Mouse (Mus musculus): ENCODE data around the gene Akap2. TPM values are rescaled to one million over a fixed set of nuclear protein-coding genes. Genes with fewer than 3 reads are reported as not detected.

Gene Akap2
- total and polyA plus RNA-seq, 3 experiments: 1.7 to 7.2 TPM; not detected in 1

DNA sequence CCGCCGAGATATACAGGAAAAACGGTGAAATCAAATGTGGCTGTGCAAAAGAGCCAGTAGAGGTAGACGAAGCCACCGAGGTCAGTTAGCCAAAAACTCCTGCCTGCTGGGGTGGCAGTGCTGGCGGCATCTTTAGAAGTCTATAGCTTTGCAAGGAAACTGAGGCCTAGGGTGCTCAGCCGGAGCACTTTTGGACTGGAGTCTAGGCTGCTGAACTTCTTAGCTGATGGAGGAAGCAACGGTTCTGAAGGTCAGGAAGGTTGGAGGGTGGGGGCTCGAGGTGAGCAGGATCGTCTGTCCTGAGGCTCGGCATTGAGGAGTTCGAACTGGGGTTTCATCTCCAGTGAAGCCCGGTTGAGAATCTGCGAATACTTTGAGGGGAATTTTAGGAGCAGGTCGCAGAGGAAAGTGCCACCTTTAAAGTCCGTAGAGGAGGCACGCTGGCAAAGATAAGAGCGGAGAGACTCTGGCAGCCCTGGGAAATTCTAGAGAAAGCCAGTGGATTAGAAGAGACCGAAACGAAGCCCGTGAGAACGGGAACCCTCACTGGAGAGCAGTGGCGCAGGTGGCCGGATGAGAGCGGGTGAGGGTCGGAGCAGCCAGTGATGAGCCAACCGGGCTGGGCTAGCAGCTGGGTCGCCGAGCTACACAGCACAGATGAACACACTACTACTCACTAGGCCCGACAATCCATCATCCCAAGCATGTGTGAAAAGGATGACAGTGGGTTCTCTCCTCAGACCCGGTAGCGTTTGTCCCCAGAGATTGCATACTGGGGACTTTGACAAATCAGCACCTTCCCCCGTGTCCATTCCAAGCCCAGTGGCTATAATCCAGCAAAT, 65.3 kb downstream of the Akap2 start:
- no peaks in the 10 kb centered on the region for H3K36me3 ChIP-seq (ENCODE audit: control insufficient read depth in 1 of 2, insufficient read depth in 2 of 2, low read length in 2 of 2)
- TF ChIP-seq MXI1 (IDR thresholded peaks at IDR 0.05; ENCODE audit: low read depth, low read length): no peak
- no peak for TF ChIP-seq MAX (IDR thresholded peaks at IDR 0.05; ENCODE audit: low read length)
- no peak for TF ChIP-seq USF1 (IDR thresholded peaks at IDR 0.05; ENCODE audit: low read depth, low read length)
- no peak for TF ChIP-seq CHD1 (IDR thresholded peaks at IDR 0.05; ENCODE audit: low read depth, low read length)
- TF ChIP-seq MAFK (IDR thresholded peaks at IDR 0.05; ENCODE audit: borderline replicate concordance, low read depth, low read length): no peak
- TF ChIP-seq ELF1 (IDR thresholded peaks at IDR 0.05; ENCODE audit: low read depth, low read length): no peak
- DNase-seq (ENCODE audit: low read depth, low spot score): peak; percentile 43
- H3K9ac ChIP-seq (ENCODE audit: control insufficient read depth, low read depth, low read length, poor library complexity, severe bottlenecking): peak overlapping the region; percentile 66
- H3K4me1 ChIP-seq (ENCODE audit: control insufficient read depth in 1 of 2, insufficient read depth in 2 of 2, low read length in 2 of 2): peaks cover 2 to 9% of the 10 kb centered on the region in 2 experiments; a peak in 3 of 4 replicates
- peak overlapping the region; percentile 75 to 92 for H3K4me3 ChIP-seq (ENCODE audit: control insufficient read depth in 1 of 2, insufficient read depth in 1 of 2, low read depth in 2 of 2, low read length in 2 of 2)
- no peak overlapping the region for H3K27ac ChIP-seq (ENCODE audit: control insufficient read depth, low read depth, low read length)
- H3K9me3 ChIP-seq (replicated peaks; ENCODE audit: insufficient read depth, low read length): no peaks in the 10 kb centered on the region
- H3K27me3 ChIP-seq (ENCODE audit: control insufficient read depth in 1 of 2, insufficient read depth in 2 of 2, low read length in 2 of 2): 0 out of 4 replicates have a peak, but pooled peaks cover 0 to 2% of the 10 kb centered on the region in 2 experiments
- H3K79me2 ChIP-seq (ENCODE audit: control insufficient read depth, insufficient read depth, low read length, poor library complexity): no peaks in the 10 kb centered on the region; the same call in 1 of the 2 replicates

GRCm38 (mm10) chr4:57783391-57783770, 65.9 kb downstream of the Akap2 start:
- H3K27ac ChIP-seq (ENCODE audit: control insufficient read depth, low read depth, low read length): no peak overlapping the region
- H3K9me3 ChIP-seq (replicated peaks; ENCODE audit: insufficient read depth, low read length): no peaks in the 10 kb centered on the region
- no peaks in the 10 kb centered on the region for H3K36me3 ChIP-seq (ENCODE audit: control insufficient read depth in 1 of 2, insufficient read depth in 2 of 2, low read length in 2 of 2)
- DNase-seq (ENCODE audit: low read depth, low spot score): no peak
- no peaks in the 10 kb centered on the region; the same call in 1 of the 2 replicates for H3K79me2 ChIP-seq (ENCODE audit: control insufficient read depth, insufficient read depth, low read length, poor library complexity)
- TF ChIP-seq NELFE (IDR thresholded peaks at IDR 0.05; ENCODE audit: low read depth, low read length) (no peak), MAFK (IDR thresholded peaks at IDR 0.05; ENCODE audit: borderline replicate concordance, low read depth, low read length) (no peak), USF2 (IDR thresholded peaks at IDR 0.05; ENCODE audit: borderline replicate concordance in 1 of 2, insufficient read depth in 1 of 2, low read depth in 1 of 2, low read length in 2 of 2) (no peak), POLR2AphosphoS5 (IDR thresholded peaks at IDR 0.05; ENCODE audit: borderline replicate concordance, low read depth, low read length) (no peak), CHD2 (IDR thresholded peaks at IDR 0.05; ENCODE audit: low read length) (no peak), ETS1 (IDR thresholded peaks at IDR 0.05; ENCODE audit: low read depth, low read length) (no peak), MAZ (IDR thresholded peaks at IDR 0.05; ENCODE audit: low read depth, low read length) (no peak)
- H3K4me1 ChIP-seq (ENCODE audit: control insufficient read depth in 1 of 2, insufficient read depth in 2 of 2, low read length in 2 of 2): peaks cover 2 to 9% of the 10 kb centered on the region in 2 experiments; a peak in 3 of 4 replicates
- 0 out of 4 replicates have a peak, but pooled peaks cover 0 to 1% of the 10 kb centered on the region in 2 experiments for H3K27me3 ChIP-seq (ENCODE audit: control insufficient read depth in 1 of 2, insufficient read depth in 2 of 2, low read length in 2 of 2)
- no peak overlapping the region for H3K9ac ChIP-seq (ENCODE audit: control insufficient read depth, low read depth, low read length, poor library complexity, severe bottlenecking)
- H3K4me3 ChIP-seq (ENCODE audit: control insufficient read depth in 1 of 2, insufficient read depth in 1 of 2, low read depth in 2 of 2, low read length in 2 of 2): no peak overlapping the region
